Mouse (Mus musculus) liver, embryonic 11.5 days (tissue): Measurements from ENCODE around the gene Gm5591. TPM values are rescaled to one million over a fixed set of nuclear protein-coding genes. Genes with fewer than 3 reads are reported as not detected.
"Not testable (repeated sequence)": the region's sequence is repeated elsewhere in the genome, so short reads cannot be mapped to it uniquely, and the experiment has no call there.

Experiments
- ATAC-seq: fragments of 200-750 bp; cut with Nextera tagmentation; replicated peaks from 2 replicates; pipeline ENCODE4 v1.8.0; 2017; ENCODE audit warnings: moderate number of reproducible peaks, mild to moderate bottlenecking, moderate TSS enrichment, moderate library complexity; ENCODE audit not compliant: low FRiP score
- DNase-seq: peaks from one replicate; pipeline ENCODE4 v3.0.0-alpha.2; 2017; ENCODE audit warnings: low spot score
- H3K27ac ChIP-seq: fragments of 300-500 bp; sonication (generic); 2 replicates; pipeline ENCODE4 v1.5.1; 2014; ENCODE audit warnings: mild to moderate bottlenecking, low read depth, low read length, control low read depth
- H3K27me3 ChIP-seq: fragments of 300-500 bp; sonication (generic); replicated peaks from 2 replicates; pipeline ENCODE4 v1.6.1; 2014; ENCODE audit warnings: low read length, mixed read lengths; ENCODE audit not compliant: control insufficient read depth, insufficient read depth
- H3K36me3 ChIP-seq: fragments of 300-500 bp; sonication (generic); 2 replicates; pipeline ENCODE4 v1.6.1; 2014; ENCODE audit warnings: mild to moderate bottlenecking, low read length, moderate library complexity, mixed read lengths; ENCODE audit not compliant: control insufficient read depth, insufficient read depth
- H3K4me1 ChIP-seq: fragments of 300-500 bp; sonication (generic); replicated peaks from 2 replicates; pipeline ENCODE4 v1.6.1; 2014; ENCODE audit warnings: low read length, mixed read lengths; ENCODE audit not compliant: control insufficient read depth, insufficient read depth
- H3K4me2 ChIP-seq: fragments of 300-500 bp; sonication (generic); 2 replicates; pipeline ENCODE4 v1.6.1; 2014; ENCODE audit warnings: mild to moderate bottlenecking, control low read depth, moderate library complexity
- H3K4me3 ChIP-seq: fragments of 300-500 bp; sonication (generic); 2 replicates; pipeline ENCODE4 v1.5.1; 2014; ENCODE audit warnings: low read depth, low read length, control low read depth
- H3K9ac ChIP-seq: fragments of 300-500 bp; sonication (generic); 2 replicates; pipeline ENCODE4 v1.6.1; 2014; ENCODE audit warnings: low read depth, low read length, control low read depth
- H3K9me3 ChIP-seq: fragments of 300-500 bp; sonication (generic); 2 replicates; pipeline ENCODE4 v1.6.1; 2016; ENCODE audit warnings: low read length, inconsistent platforms, mixed read lengths; ENCODE audit not compliant: control insufficient read depth
- WGBS: fragments of 180-500 bp; shearing (Covaris S2); extraction: QIAGEN DNeasy Blood & Tissue Kit; methylation state at CpG from one replicate; pipeline ENCODE4 v1.1.7; 2014; 5-methylcytosine and 5-hydroxymethylcytosine counted together
- polyA plus RNA-seq: library from polyadenylated mRNA; unstranded; fragments of >200 nt; fragmentation: Nextera tagmentation; extraction: Ambion mirVana; gene quantifications from 2 replicates; pipeline ENCODE4 v1.2.1, GENCODE M21; 2014

Gm5591 gene
- polyA plus RNA-seq = not detected in 2 replicates

DNA sequence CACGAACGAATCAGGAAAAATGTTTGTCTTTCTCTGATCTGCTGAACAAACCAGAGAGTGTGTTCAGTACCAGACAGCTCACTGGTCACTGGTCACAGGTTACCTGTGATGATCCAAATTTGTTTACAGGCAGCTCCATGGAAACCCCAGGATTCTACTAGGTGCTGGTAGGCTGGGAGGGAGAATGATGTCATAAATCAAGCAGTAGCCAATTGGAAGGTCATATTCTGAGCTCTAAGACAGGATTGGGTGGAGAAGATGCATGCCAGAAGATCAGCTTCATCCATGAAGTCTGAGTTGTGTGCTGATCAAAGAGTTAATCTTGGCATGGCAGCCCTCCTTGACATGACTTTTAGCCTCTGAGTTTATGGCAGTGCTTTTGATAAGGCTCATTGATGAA is at the start of gene Gm5591:
Gene Gm5591, minus strand, starts transcription at position 101 of the 400 bp plus-strand sequence.
- H3K27ac ChIP-seq, ATAC-seq, H3K4me2 ChIP-seq, H3K9me3 ChIP-seq, DNase-seq, H3K9ac ChIP-seq, H3K4me1 ChIP-seq, H3K36me3 ChIP-seq, H3K4me3 ChIP-seq, H3K27me3 ChIP-seq: not testable (repeated sequence)
- 67% methylated on average over 2 of the region's 2 CpGs for WGBS

DNA sequence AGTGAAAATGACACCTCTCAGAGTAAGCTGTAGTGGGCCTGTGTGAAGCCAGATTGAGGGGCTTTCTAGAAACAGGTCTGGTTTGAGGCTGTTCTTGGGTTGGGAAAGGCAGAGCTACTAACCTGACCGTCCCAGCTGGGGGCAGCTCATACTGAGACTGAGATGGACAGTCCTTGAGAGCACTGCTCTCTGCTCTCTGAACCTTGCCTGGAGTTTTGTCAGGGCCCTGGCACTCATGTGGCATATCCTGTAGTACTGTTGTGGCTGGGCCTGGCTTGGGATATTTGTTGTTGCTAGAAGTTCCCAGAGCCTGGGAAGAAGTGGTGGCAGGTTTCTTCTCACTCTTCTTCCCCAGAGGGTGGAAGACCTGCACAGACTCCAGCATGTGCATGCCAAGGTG is 39.5 kb downstream of the Gm5591 start:
- not testable (repeated sequence) for ATAC-seq

More for the DNA sequence above, 39.5 kb downstream of the Gm5591 start:
- not testable (repeated sequence) for H3K27me3 ChIP-seq, DNase-seq, H3K36me3 ChIP-seq, H3K4me3 ChIP-seq, H3K9ac ChIP-seq, H3K4me2 ChIP-seq, H3K27ac ChIP-seq, H3K4me1 ChIP-seq, H3K9me3 ChIP-seq
- WGBS = 47% methylated on average over 1 of the region's 1 CpGs
